13 mouse cellular contexts compared by ENCODE assay signal in genomic region chrX:93465711-93466110, GRCm38 (mm10).
A peak's percentile ranks its signal among the peaks of the same experiment; 100 is the strongest.
DNase-seq lines count a peak whose midpoint lies in the region; ATAC-seq and TF ChIP-seq lines count a peak whose summit lies in the region.
"Had no signal": no experiment of that assay in that cellular context is flagged by ENCODE, and none has a peak within 500 bp of the region (broad histone marks: within the 10 kb centered on the region; RNA-seq: fewer than 3 reads in every experiment).

No protein-coding gene starts in this region.

- no peaks in the 10 kb centered on the region for H3K4me1 ChIP-seq in liver, postnatal 0 days (ENCODE audit: insufficient read depth)
- no peaks in the 10 kb centered on the region for H3K4me1 ChIP-seq in liver, embryonic 11.5 days (replicated peaks; ENCODE audit: control insufficient read depth, insufficient read depth, low read length)
- H3K4me1 ChIP-seq in MEL (ENCODE audit: control insufficient read depth in 1 of 2, insufficient read depth in 2 of 2, low read length in 2 of 2), result no peaks in the 10 kb centered on the region; a peak in 1 of 4 replicates
- H3K4me1 ChIP-seq: heart, embryonic 15.5 days had no signal

- no peak for TF ChIP-seq EP300 in liver, postnatal 0 days (IDR thresholded peaks at IDR 0.05; ENCODE audit: low read depth)
- TF ChIP-seq EP300 in MEL (IDR thresholded peaks at IDR 0.05; ENCODE audit: low read depth in 1 of 2, low read length in 2 of 2), result no peak

- no peak for TF ChIP-seq POLR2A in MEL (IDR thresholded peaks at IDR 0.05; ENCODE audit: control insufficient read depth in 1 of 2, insufficient read depth in 1 of 2, low read depth in 1 of 2, low read length in 2 of 2, poor library complexity in 1 of 2)

- no peak overlapping the region for H3K9ac ChIP-seq in liver, postnatal 0 days (replicated peaks)
- no peak overlapping the region for H3K9ac ChIP-seq in liver, embryonic 11.5 days (ENCODE audit: low read depth, low read length)
- H3K9ac ChIP-seq in MEL (ENCODE audit: control insufficient read depth, low read depth, low read length, poor library complexity, severe bottlenecking), result no peak overlapping the region
- H3K9ac ChIP-seq: heart, embryonic 15.5 days had no signal

- TF ChIP-seq CTCF in liver, postnatal 0 days (IDR thresholded peaks at IDR 0.05; ENCODE audit: low read depth), result peak; percentile 43
- TF ChIP-seq CTCF in MEL (IDR thresholded peaks at IDR 0.05 in 2 of 3, conservative IDR thresholded peaks at IDR 0.05 in 1 of 3; ENCODE audit: control insufficient read depth in 1 of 3, insufficient read depth in 1 of 3, low read depth in 2 of 3, low read length in 3 of 3, poor library complexity in 1 of 3, severe bottlenecking in 1 of 3), result peak in 1 of 3 experiments; percentile 47; a peak in 3 of 6 replicates

- peak; percentile 40 for TF ChIP-seq RAD21 in MEL (IDR thresholded peaks at IDR 0.05; ENCODE audit: low read depth, low read length)

- no peak overlapping the region for H3K4me3 ChIP-seq in liver, postnatal 0 days (ENCODE audit: low read depth, low read length)
- no peak overlapping the region for H3K4me3 ChIP-seq in liver, embryonic 11.5 days (ENCODE audit: low read depth, low read length)
- H3K4me3 ChIP-seq in MEL (ENCODE audit: control insufficient read depth in 1 of 2, insufficient read depth in 1 of 2, low read depth in 2 of 2, low read length in 2 of 2), result no peak overlapping the region
- H3K4me3 ChIP-seq: heart, embryonic 15.5 days had no signal

- no peak for DNase-seq in frontal cortex, postnatal 10 days (ENCODE audit: low spot score in 2 of 2)
- no peak for DNase-seq in liver, postnatal 0 days
- DNase-seq in liver, embryonic 11.5 days (ENCODE audit: low spot score), result no peak
- peak; percentile 44 for DNase-seq in MEL (ENCODE audit: low read depth, low spot score)
- DNase-seq in induced T-regulatory cell, adult 2 months (ENCODE audit: low read depth), result peak; percentile 20
- no peak for DNase-seq in right cerebral cortex, postnatal 14 days
- DNase-seq in adrenal gland, postnatal 25 days, result no peak
- DNase-seq: cerebellum, adult 8-10 months; kidney, postnatal 14 days; liver; thymus, postnatal 25 days had no signal

- H3K27me3 ChIP-seq in liver, postnatal 0 days (ENCODE audit: insufficient read depth, low read length), result no peaks in the 10 kb centered on the region
- no peaks in the 10 kb centered on the region for H3K27me3 ChIP-seq in liver, embryonic 11.5 days (replicated peaks; ENCODE audit: control insufficient read depth, insufficient read depth, low read length)
- no peaks in the 10 kb centered on the region for H3K27me3 ChIP-seq in MEL (ENCODE audit: control insufficient read depth in 1 of 2, insufficient read depth in 2 of 2, low read length in 2 of 2)
- H3K27me3 ChIP-seq: heart, embryonic 15.5 days had no signal

- WGBS in liver, postnatal 0 days (ENCODE audit: insufficient replicate concordance), result 64% methylated on average over 1 of the region's 1 CpGs
- WGBS in liver, embryonic 11.5 days, result 53% methylated on average over 1 of the region's 1 CpGs

- no peaks in the 10 kb centered on the region for H3K79me2 ChIP-seq in MEL (ENCODE audit: control insufficient read depth, insufficient read depth, low read length, poor library complexity)

- H3K27ac ChIP-seq in liver, postnatal 0 days (ENCODE audit: low read depth), result no peak overlapping the region
- no peak overlapping the region for H3K27ac ChIP-seq in liver, embryonic 11.5 days (ENCODE audit: low read depth, low read length)
- no peak overlapping the region for H3K27ac ChIP-seq in MEL (ENCODE audit: control insufficient read depth, low read depth, low read length)
- H3K27ac ChIP-seq: heart, embryonic 15.5 days had no signal

- no peaks in the 10 kb centered on the region for H3K9me3 ChIP-seq in liver, postnatal 0 days (ENCODE audit: low read length)
- no peaks in the 10 kb centered on the region for H3K9me3 ChIP-seq in liver, embryonic 11.5 days (ENCODE audit: control insufficient read depth, low read length)
- H3K9me3 ChIP-seq in MEL (replicated peaks; ENCODE audit: insufficient read depth, low read length), result no peaks in the 10 kb centered on the region
- H3K9me3 ChIP-seq: heart, embryonic 15.5 days had no signal

- H3K36me3 ChIP-seq in liver, postnatal 0 days (replicated peaks; ENCODE audit: insufficient read depth, low read length), result no peaks in the 10 kb centered on the region
- H3K36me3 ChIP-seq in liver, embryonic 11.5 days (ENCODE audit: control insufficient read depth, insufficient read depth, low read length), result no peaks in the 10 kb centered on the region
- H3K36me3 ChIP-seq in MEL (ENCODE audit: control insufficient read depth in 1 of 2, insufficient read depth in 2 of 2, low read length in 2 of 2), result peaks cover 0 to 3% of the 10 kb centered on the region in 2 experiments; a peak in 2 of 4 replicates
- H3K36me3 ChIP-seq: heart, embryonic 15.5 days had no signal

- peak; percentile 62; the same call in 1 of the 2 replicates for ATAC-seq in frontal cortex, adult (ENCODE audit: low TSS enrichment)
- no peak for ATAC-seq in liver, postnatal 0 days
- no peak for ATAC-seq in liver, embryonic 11.5 days (replicated peaks; ENCODE audit: low FRiP score)

- no peak overlapping the region for H3K4me2 ChIP-seq in liver, postnatal 0 days (ENCODE audit: low read depth, low read length)
- no peak overlapping the region for H3K4me2 ChIP-seq in liver, embryonic 11.5 days
- H3K4me2 ChIP-seq: heart, embryonic 15.5 days had no signal

TF ChIP-seq in MEL, 35 proteins besides CTCF, POLR2A, EP300 and RAD21:
- no peak for TF ChIP-seq MEF2A (IDR thresholded peaks at IDR 0.05; ENCODE audit: extremely low read depth, insufficient replicate concordance, low read depth, low read length, poor library complexity, severe bottlenecking)
- 0 out of 2 replicates have a peak, but pooled peaks have one; percentile 19 for TF ChIP-seq ZC3H11A (IDR thresholded peaks at IDR 0.05; ENCODE audit: low read depth, low read length)
- TF ChIP-seq MYB (IDR thresholded peaks at IDR 0.05; ENCODE audit: low read depth, low read length), result no peak
- TF ChIP-seq SMC3 (IDR thresholded peaks at IDR 0.05; ENCODE audit: low read depth, low read length), result peak; percentile 29; the same call in 1 of the 2 replicates
TF ChIP-seq in MEL: peak in this region for 2.

Comparison
In these comparisons a context has a peak if more than half of its experiments do, and no peak if none do; other contexts are left out.
1. DNase-seq: peak in MEL (single experiment) and induced T-regulatory cell, adult 2 months (single experiment); none in frontal cortex, postnatal 10 days (0 of 2), liver, postnatal 0 days (single experiment), liver, embryonic 11.5 days (single experiment), right cerebral cortex, postnatal 14 days (single experiment) and adrenal gland, postnatal 25 days (single experiment).